Mouse (Mus musculus) neural tube, embryonic 14.5 days (tissue): ENCODE measurements around the gene Ccnd3. TPM values are rescaled to one million over a fixed set of nuclear protein-coding genes. Genes with fewer than 3 reads are reported as not detected.

Experiments
- polyA plus RNA-seq: library from polyadenylated mRNA; unstranded; fragments of >200 nt; fragmentation: Nextera tagmentation; extraction: Ambion mirVana; gene quantifications from 2 replicates; pipeline ENCODE4 v1.2.1, GENCODE M21; 2014

Gene Ccnd3
- polyA plus RNA-seq, 1 experiment from 2014 or later = 49.1 TPM

Other genes with a start within 250 kb of the Ccnd3 start
- gene Mrps10, start 136.2 kb upstream of the Ccnd3 start, polyA plus RNA-seq = 66.7 and 77.6 TPM in 2 replicates
- gene Guca1b, start 119.7 kb upstream of the Ccnd3 start, polyA plus RNA-seq = 0.43 and 0.44 TPM in 2 replicates
- 0.80 and 0.95 TPM in 2 replicates for gene Guca1a, start 104.5 kb upstream of the Ccnd3 start, polyA plus RNA-seq
- 0.21 TPM in 1 of 2 replicates, not detected in the other for gene AI661453, start 68.4 kb upstream of the Ccnd3 start, polyA plus RNA-seq
- gene 1700001C19Rik, start 67.7 kb upstream of the Ccnd3 start, polyA plus RNA-seq = 0.36 and 0.42 TPM in 2 replicates
- 16.4 and 17.1 TPM in 2 replicates for gene Taf8, start 2.8 kb upstream of the Ccnd3 start, polyA plus RNA-seq
- 32.7 and 35.0 TPM in 2 replicates for gene Bysl, start 106.4 kb downstream of the Ccnd3 start, polyA plus RNA-seq
- gene Med20, start 106.5 kb downstream of the Ccnd3 start, polyA plus RNA-seq = 38.1 and 43.4 TPM in 2 replicates
- gene Gm20517, start 106.5 kb downstream of the Ccnd3 start, polyA plus RNA-seq = 2.3 and 2.9 TPM in 2 replicates
- 5.9 and 6.5 TPM in 2 replicates for gene Usp49, start 125.6 kb downstream of the Ccnd3 start, polyA plus RNA-seq
- gene Tomm6, start 183.3 kb downstream of the Ccnd3 start, polyA plus RNA-seq = 296 and 305 TPM in 2 replicates
- 33.3 and 41.9 TPM in 2 replicates for gene Frs3, start 184.0 kb downstream of the Ccnd3 start, polyA plus RNA-seq
- 2.0 and 7.7 TPM in 2 replicates for gene Gm21981, start 189.4 kb downstream of the Ccnd3 start, polyA plus RNA-seq
- 0.68 and 4.4 TPM in 2 replicates for gene Prickle4, start 189.7 kb downstream of the Ccnd3 start, polyA plus RNA-seq
- not detected in 2 replicates for gene Pgc, start 221.8 kb downstream of the Ccnd3 start, polyA plus RNA-seq
- gene Tfeb, start 232.0 kb downstream of the Ccnd3 start, polyA plus RNA-seq = 1.8 and 2.1 TPM in 2 replicates